In genomic region chr19:60860868-60861700, GRCm38 (mm10) we compare ENCODE assay signal across 8 mouse cellular contexts. TPM values are rescaled to one million over a fixed set of nuclear protein-coding genes. Genes with fewer than 3 reads are reported as not detected.
DNase-seq lines count a peak whose midpoint lies in the region; ATAC-seq and TF ChIP-seq lines count a peak whose summit lies in the region.

TSS of gene Sfxn4 (minus strand) at chr19:60861479.

- peak within 1 kb of the TSS; percentile 81 for H3K27ac ChIP-seq in embryonic facial prominence, embryonic 14.5 days (replicated peaks; ENCODE audit: low read depth, low read length)
- peak within 1 kb of the TSS; percentile 58; the same call in 1 of the 2 replicates for H3K27ac ChIP-seq in limb, embryonic 14.5 days (replicated peaks; ENCODE audit: low read depth, low read length)
- peak within 1 kb of the TSS; percentile 73 for H3K27ac ChIP-seq in midbrain, postnatal 0 days (ENCODE audit: low read depth, low read length)

- DNase-seq in 3T3-L1 (ENCODE audit: low read depth, low spot score): peak; percentile 87
- DNase-seq in adrenal gland, postnatal 4 days (ENCODE audit: low spot score in 2 of 2): peak; percentile 65 to 86
- DNase-seq in embryonic facial prominence, embryonic 14.5 days (ENCODE audit: low spot score): peak; percentile 97
- DNase-seq in heart, adult 8-10 months (ENCODE audit: low spot score): peak; percentile 95
- DNase-seq in kidney, adult 9 months: peak; percentile 97
- DNase-seq in limb, embryonic 14.5 days (ENCODE audit: low spot score): peak; percentile 93
- DNase-seq in midbrain, postnatal 0 days (ENCODE audit: low spot score): peak; percentile 93
- peak; percentile 83 to 84 for DNase-seq in spleen, postnatal 14 days (ENCODE audit: low spot score in 2 of 2)

- peak within 1 kb of the TSS; percentile 62 for H3K4me2 ChIP-seq in embryonic facial prominence, embryonic 14.5 days (ENCODE audit: low read depth, low read length)
- H3K4me2 ChIP-seq in limb, embryonic 14.5 days (replicated peaks; ENCODE audit: low read depth, low read length, severe bottlenecking): peak within 1 kb of the TSS; percentile 56
- peak within 1 kb of the TSS; percentile 67 for H3K4me2 ChIP-seq in midbrain, postnatal 0 days (ENCODE audit: low read depth, low read length, poor library complexity, severe bottlenecking)

- peak within 1 kb of the TSS; percentile 70 for H3K9ac ChIP-seq in embryonic facial prominence, embryonic 14.5 days (ENCODE audit: low read depth, low read length)
- H3K9ac ChIP-seq in limb, embryonic 14.5 days (ENCODE audit: low read depth, low read length, severe bottlenecking): peak within 1 kb of the TSS; percentile 59
- H3K9ac ChIP-seq in midbrain, postnatal 0 days (replicated peaks; ENCODE audit: low read length, poor library complexity, severe bottlenecking): peak within 1 kb of the TSS; percentile 64

- ATAC-seq in embryonic facial prominence, embryonic 14.5 days (ENCODE audit: low read depth): peak; percentile 100
- peak; percentile 99 for ATAC-seq in limb, embryonic 14.5 days (ENCODE audit: low FRiP score, low read depth)
- peak; percentile 97 for ATAC-seq in midbrain, postnatal 0 days (ENCODE audit: low FRiP score)

- no peaks in the 10 kb centered on the region for H3K4me1 ChIP-seq in embryonic facial prominence, embryonic 14.5 days (ENCODE audit: control insufficient read depth, insufficient read depth, low read length)
- H3K4me1 ChIP-seq in limb, embryonic 14.5 days (ENCODE audit: control insufficient read depth, insufficient read depth, low read length): peaks cover 6% of the 10 kb centered on the region; the same call in 1 of the 2 replicates
- H3K4me1 ChIP-seq in midbrain, postnatal 0 days (ENCODE audit: insufficient read depth, low read length): 0 out of 2 replicates have a peak, but pooled peaks cover 6% of the 10 kb centered on the region

- 4% methylated on average over 26 of the region's 30 CpGs for WGBS in embryonic facial prominence, embryonic 14.5 days
- 4% methylated on average over 30 of the region's 30 CpGs for WGBS in limb, embryonic 14.5 days
- WGBS in midbrain, postnatal 0 days: 2% methylated on average over 30 of the region's 30 CpGs

- H3K27me3 ChIP-seq in embryonic facial prominence, embryonic 14.5 days (replicated peaks; ENCODE audit: control insufficient read depth, insufficient read depth, low read length): no peaks in the 10 kb centered on the region
- no peaks in the 10 kb centered on the region for H3K27me3 ChIP-seq in limb, embryonic 14.5 days (ENCODE audit: control insufficient read depth, insufficient read depth, low read length)
- no peaks in the 10 kb centered on the region for H3K27me3 ChIP-seq in midbrain, postnatal 0 days (ENCODE audit: insufficient read depth, low read length)

- H3K36me3 ChIP-seq in embryonic facial prominence, embryonic 14.5 days (ENCODE audit: control insufficient read depth, insufficient read depth, low read length): peaks cover 35% of the 10 kb centered on the region
- peaks cover 18% of the 10 kb centered on the region for H3K36me3 ChIP-seq in limb, embryonic 14.5 days (ENCODE audit: control insufficient read depth, insufficient read depth, low read length)
- peaks cover 3% of the 10 kb centered on the region; the same call in 1 of the 2 replicates for H3K36me3 ChIP-seq in midbrain, postnatal 0 days (ENCODE audit: insufficient read depth, low read length)

- peak; percentile 81; the same call in 1 of the 2 replicates for TF ChIP-seq POLR2A in limb, embryonic 14.5 days (IDR thresholded peaks at IDR 0.05; ENCODE audit: borderline replicate concordance, extremely low read depth, insufficient read depth, insufficient read length)

- H3K4me3 ChIP-seq in embryonic facial prominence, embryonic 14.5 days (ENCODE audit: low read depth, low read length): peak within 1 kb of the TSS; percentile 57
- H3K4me3 ChIP-seq in limb, embryonic 14.5 days (replicated peaks; ENCODE audit: low read length): peak within 1 kb of the TSS; percentile 58
- H3K4me3 ChIP-seq in midbrain, postnatal 0 days (ENCODE audit: low read depth, low read length): peak within 1 kb of the TSS; percentile 57

- TF ChIP-seq CTCF in midbrain, postnatal 0 days (IDR thresholded peaks at IDR 0.05): peak; percentile 9; the same call in 1 of the 2 replicates

- H3K9me3 ChIP-seq in embryonic facial prominence, embryonic 14.5 days (ENCODE audit: control insufficient read depth, low read length): no peaks in the 10 kb centered on the region
- no peaks in the 10 kb centered on the region for H3K9me3 ChIP-seq in limb, embryonic 14.5 days (ENCODE audit: control insufficient read depth, low read length)
- no peaks in the 10 kb centered on the region for H3K9me3 ChIP-seq in midbrain, postnatal 0 days (ENCODE audit: low read length)

RNA-seq across cellular contexts. Expression of gene Sfxn4, which starts in this region (rescaled TPM):
- 1 to 10 TPM; 6.4 to 6.7 TPM for total RNA-seq in adrenal gland, postnatal 4 days (2021)
- polyA plus RNA-seq in embryonic facial prominence, embryonic 14.5 days (2014; fragmentation: Nextera tagmentation; extraction: Ambion mirVana): 8.4 and 10.1 TPM in 2 replicates
- total RNA-seq in heart, adult 8-10 months (2022): 10 to 100 TPM in 1 of 4 experiments, 1 to 10 TPM in 3; 6.9 to 10.8 (median 8.9) TPM
- 11.2 TPM in 2 replicates for polyA plus RNA-seq in limb, embryonic 14.5 days (2012; rRNA removed)
- polyA plus RNA-seq in limb, embryonic 14.5 days (2014; fragmentation: Nextera tagmentation; extraction: Ambion mirVana): 8.8 and 9.7 TPM in 2 replicates
- 4.3 and 7.8 TPM in 2 replicates for total RNA-seq in midbrain, postnatal 0 days (2014; rRNA removed)
- 9.0 and 10.3 TPM in 2 replicates for polyA plus RNA-seq in midbrain, postnatal 0 days (2015; fragmentation: Nextera tagmentation; extraction: Ambion mirVana)

Comparison
In these comparisons a context has a peak if more than half of its experiments do, and no peak if none do; other contexts are left out.
1. Peak in every context shown above with its lines: DNase-seq, ATAC-seq, H3K4me3 ChIP-seq and H3K27ac ChIP-seq.